Mouse (Mus musculus): ENCODE data around the gene Filip1.

Filip1 gene

GRCm38 (mm10) chr9:79978228-79979024 is 34.2 kb downstream of the Filip1 start:
- no peak for DNase-seq

- DNase-seq, result peak; percentile 26
These were observed 35.1 kb downstream of the Filip1 start for GRCm38 (mm10) chr9:79977549-79977971.

- no peak for DNase-seq
These were observed 35.9 kb downstream of the Filip1 start for GRCm38 (mm10) chr9:79976789-79977188.

GRCm38 (mm10) chr9:79975121-79975520 is 37.5 kb downstream of the Filip1 start:
- no peak for DNase-seq

- DNase-seq, result no peak
These were observed 39.1 kb downstream of the Filip1 start for GRCm38 (mm10) chr9:79973582-79973981.

GRCm38 (mm10) chr9:79972705-79973104 is 39.9 kb downstream of the Filip1 start:
- DNase-seq, result no peak

- DNase-seq, result no peak
These were observed 41.0 kb downstream of the Filip1 start for GRCm38 (mm10) chr9:79971619-79972018.

GRCm38 (mm10) chr9:79970659-79971118 is 42.0 kb downstream of the Filip1 start:
- DNase-seq, result no peak

GRCm38 (mm10) chr9:79969544-79969943 is 43.1 kb downstream of the Filip1 start:
- DNase-seq, result peak; percentile 31

- no peak for DNase-seq
These were observed 45.8 kb downstream of the Filip1 start for GRCm38 (mm10) chr9:79966711-79967487.

- no peak for DNase-seq
These were observed 46.9 kb downstream of the Filip1 start for GRCm38 (mm10) chr9:79965600-79966392.

GRCm38 (mm10) chr9:79965003-79965402 is 47.6 kb downstream of the Filip1 start:
- DNase-seq, result no peak

GRCm38 (mm10) chr9:79961630-79962285 is 50.9 kb downstream of the Filip1 start:
- DNase-seq, result peak; percentile 49

GRCm38 (mm10) chr9:79960453-79960852 is 52.2 kb downstream of the Filip1 start:
- no peak for DNase-seq

GRCm38 (mm10) chr9:79958395-79958794 is 54.3 kb downstream of the Filip1 start:
- DNase-seq, result no peak

GRCm38 (mm10) chr9:79954944-79955343 is 57.7 kb downstream of the Filip1 start:
- DNase-seq, result no peak

- DNase-seq, result no peak
These were observed 60.7 kb downstream of the Filip1 start for GRCm38 (mm10) chr9:79951984-79952383.

- no peak for DNase-seq
These were observed 61.3 kb downstream of the Filip1 start for GRCm38 (mm10) chr9:79951339-79951738.

- no peak for DNase-seq
These were observed 62.0 kb downstream of the Filip1 start for GRCm38 (mm10) chr9:79950666-79951065.

GRCm38 (mm10) chr9:79950038-79950437 is 62.6 kb downstream of the Filip1 start:
- no peak for DNase-seq

GRCm38 (mm10) chr9:79948376-79948775 is 64.3 kb downstream of the Filip1 start:
- no peak for DNase-seq

- DNase-seq, result no peak
These were observed 64.7 kb downstream of the Filip1 start for GRCm38 (mm10) chr9:79947973-79948372.

- DNase-seq, result no peak
These were observed 65.2 kb downstream of the Filip1 start for GRCm38 (mm10) chr9:79947414-79947813.
